Mouse (Mus musculus) lung, embryonic 15.5 days (tissue): ENCODE results near the gene 1500011B03Rik. TPM values are rescaled to one million over a fixed set of nuclear protein-coding genes. Genes with fewer than 3 reads are reported as not detected.

Experiments used
- ATAC-seq: fragments of 200-750 bp; cut with Nextera tagmentation; 2 replicates; pipeline ENCODE4 v1.8.0; 2017; ENCODE audit warnings: moderate number of reproducible peaks, borderline replicate concordance; ENCODE audit not compliant: low FRiP score, low TSS enrichment; ENCODE audit errors: extremely low read depth
- H3K27ac ChIP-seq: fragments of 300-500 bp; sonication (generic); 2 replicates; pipeline ENCODE4 v1.5.1; 2015; ENCODE audit warnings: moderate library complexity, mild to moderate bottlenecking, inconsistent platforms
- H3K27me3 ChIP-seq: fragments of 300-500 bp; sonication (generic); 2 replicates; pipeline ENCODE4 v1.6.1; 2015; ENCODE audit warnings: inconsistent platforms
- H3K36me3 ChIP-seq: fragments of 300-500 bp; sonication (generic); 2 replicates; pipeline ENCODE4 v1.6.1; 2015; ENCODE audit warnings: inconsistent platforms
- H3K4me1 ChIP-seq: fragments of 300-500 bp; sonication (generic); 2 replicates; pipeline ENCODE4 v1.6.1; 2015; ENCODE audit warnings: inconsistent platforms
- H3K4me2 ChIP-seq: fragments of 300-500 bp; sonication (generic); 2 replicates; pipeline ENCODE4 v1.6.1; 2015; ENCODE audit warnings: inconsistent platforms, mild to moderate bottlenecking, moderate library complexity
- H3K4me3 ChIP-seq: fragments of 300-500 bp; sonication (generic); 2 replicates; pipeline ENCODE4 v1.5.1; 2015; ENCODE audit warnings: mild to moderate bottlenecking, inconsistent platforms
- H3K9ac ChIP-seq: fragments of 300-500 bp; sonication (generic); 2 replicates; pipeline ENCODE4 v1.6.1; 2015; ENCODE audit warnings: inconsistent platforms
- H3K9me3 ChIP-seq: fragments of 300-500 bp; sonication (generic); 2 replicates; pipeline ENCODE4 v1.6.1; 2016; ENCODE audit warnings: inconsistent platforms
- WGBS: fragments of 180-500 bp; shearing (Covaris S2); methylation state at CpG from one replicate; pipeline ENCODE4 v1.1.7; 2015; 5-methylcytosine and 5-hydroxymethylcytosine counted together
- polyA plus RNA-seq: library from polyadenylated mRNA; unstranded; fragments of >200 nt; fragmentation: Nextera tagmentation; extraction: Ambion mirVana; gene quantifications from 2 replicates; pipeline ENCODE4 v1.2.1, GENCODE M21; 2015

1500011B03Rik gene
- polyA plus RNA-seq, 1 experiment from 2014 or later: 76.5 TPM

DNA sequence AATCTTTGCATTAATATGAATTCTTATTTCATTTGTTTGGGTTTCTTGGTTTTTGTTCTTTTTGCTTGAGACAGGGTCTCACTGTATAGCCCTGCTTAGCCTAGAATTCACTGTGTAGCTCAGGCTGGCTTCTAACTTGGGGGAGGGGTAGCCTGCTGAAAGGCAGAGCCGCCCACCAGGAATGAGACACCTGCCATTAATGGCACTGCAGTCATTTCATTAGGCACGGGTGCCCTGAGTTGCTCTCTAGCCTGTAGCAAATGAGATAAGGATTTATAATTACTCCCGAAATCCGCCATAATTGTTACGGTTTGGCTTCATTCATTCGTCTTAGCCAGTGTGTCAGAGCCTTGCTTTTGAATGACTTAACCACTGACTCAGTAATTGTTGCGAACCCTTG is 47.1 kb downstream of the 1500011B03Rik start:
- peak overlapping the region; percentile 98 for H3K4me3 ChIP-seq
- peak overlapping the region; percentile 79 for H3K4me2 ChIP-seq
- no peaks in the 10 kb centered on the region for H3K9me3 ChIP-seq
- no peak for ATAC-seq
- H3K4me1 ChIP-seq: peaks cover 38% of the 10 kb centered on the region
- peak overlapping the region; percentile 91; the same call in 1 of the 2 replicates for H3K9ac ChIP-seq
- H3K27ac ChIP-seq: no peak overlapping the region
- WGBS: 70% methylated on average over 7 of the region's 7 CpGs
- no peaks in the 10 kb centered on the region for H3K36me3 ChIP-seq
- H3K27me3 ChIP-seq: no peaks in the 10 kb centered on the region

DNA sequence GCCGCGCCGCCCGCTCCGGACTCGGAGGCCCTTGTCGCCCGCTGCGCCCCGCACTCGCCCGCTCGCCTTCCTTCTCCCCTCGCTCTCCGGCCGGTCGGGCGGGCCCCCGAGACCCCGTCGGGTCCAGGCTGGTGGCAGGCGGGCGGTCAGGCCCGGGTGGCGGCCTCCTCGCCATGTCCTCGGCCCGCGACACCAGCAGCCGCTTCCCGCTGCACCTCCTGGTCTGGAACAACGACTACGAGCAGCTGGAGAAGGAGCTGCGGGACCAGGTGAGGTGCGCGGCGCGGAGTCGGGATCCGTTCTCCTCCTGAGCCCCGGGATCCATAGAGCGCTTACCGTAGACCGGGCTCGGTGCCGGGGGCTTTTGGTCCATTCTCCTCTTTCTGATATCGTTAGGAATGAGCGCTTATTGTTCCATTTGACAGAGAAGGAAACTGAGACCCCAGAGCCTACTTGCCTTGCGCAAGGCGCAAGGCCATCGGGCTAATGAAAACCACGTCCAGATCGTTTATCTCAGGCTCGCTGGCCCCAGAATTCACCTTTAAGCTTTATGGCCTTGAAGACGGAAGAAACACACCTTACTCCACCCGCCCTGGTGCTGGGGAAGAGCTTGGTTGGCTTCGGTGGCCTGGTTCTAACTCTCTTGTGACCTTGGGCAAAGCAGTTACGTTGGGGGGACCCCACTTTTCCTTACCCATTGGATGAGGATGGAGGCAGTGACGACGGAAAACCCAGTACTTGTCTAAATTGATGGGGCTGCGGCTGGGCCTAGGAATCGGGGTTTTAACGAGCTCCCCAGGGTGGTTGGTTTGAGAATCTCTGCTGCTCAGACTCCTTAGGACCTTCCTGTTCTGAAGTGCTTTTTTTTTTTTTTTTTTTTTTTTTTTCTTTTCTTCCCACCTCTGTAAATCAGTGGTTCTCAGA is 48.0 kb downstream of the 1500011B03Rik start, which contains the start of gene Git2:
Gene Git2, minus strand, starts transcription at position 462 of the 924 bp plus-strand sequence.
- peak within 1 kb of the TSS; percentile 79 for H3K4me2 ChIP-seq
- H3K4me3 ChIP-seq: peak within 1 kb of the TSS; percentile 98
- peaks cover 42% of the 10 kb centered on the region for H3K4me1 ChIP-seq
- H3K9ac ChIP-seq: peak within 1 kb of the TSS; percentile 91
- H3K9me3 ChIP-seq: no peaks in the 10 kb centered on the region
- peak within 1 kb of the TSS; percentile 93 for H3K27ac ChIP-seq
- WGBS: under 1% methylated on average over 62 of the region's 63 CpGs
- no peaks in the 10 kb centered on the region for H3K27me3 ChIP-seq
- H3K36me3 ChIP-seq: no peaks in the 10 kb centered on the region
- no peak; the same call in 1 of the 2 replicates for ATAC-seq

DNA sequence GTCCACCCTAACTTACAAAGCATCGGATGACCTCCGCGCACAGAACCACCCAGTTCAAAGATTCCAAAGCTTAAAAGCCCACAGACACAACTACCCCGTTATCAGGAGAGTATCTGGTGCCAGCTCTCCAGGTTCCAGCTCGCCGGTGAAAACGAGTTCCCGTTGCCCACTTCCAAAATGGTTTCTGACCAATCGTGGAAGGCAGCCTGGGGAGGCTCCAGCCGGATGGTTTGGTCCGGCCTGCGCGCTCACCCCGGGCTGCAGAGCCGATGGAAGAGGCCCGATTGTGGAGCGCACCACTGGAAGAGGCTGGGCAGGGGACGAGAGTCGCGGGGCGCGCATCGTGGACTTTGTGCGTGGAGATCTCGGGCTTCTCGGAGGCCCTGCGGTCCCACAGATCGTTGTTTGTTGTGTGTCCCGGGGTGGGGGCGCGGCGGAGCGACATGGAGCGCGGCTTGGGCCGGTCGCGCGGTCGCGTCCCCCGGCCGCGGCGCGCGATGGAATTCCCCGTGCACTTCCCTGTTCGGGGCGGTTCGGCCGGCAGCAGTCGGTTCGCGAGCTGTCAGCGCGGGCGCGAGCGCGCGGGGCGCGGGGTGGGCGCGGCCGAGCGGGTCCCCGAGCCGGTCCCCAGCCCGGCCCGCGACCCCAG is 48.7 kb downstream of the 1500011B03Rik start, which contains the start of gene Ankrd13a:
Gene Ankrd13a, plus strand, starts transcription at position 275 of the 649 bp plus-strand sequence.
- H3K9me3 ChIP-seq: no peaks in the 10 kb centered on the region
- under 1% methylated on average over 51 of the region's 73 CpGs for WGBS
- H3K27ac ChIP-seq: peak within 1 kb of the TSS; percentile 93
- H3K4me1 ChIP-seq: peaks cover 41% of the 10 kb centered on the region
- H3K36me3 ChIP-seq: no peaks in the 10 kb centered on the region
- no peaks in the 10 kb centered on the region for H3K27me3 ChIP-seq
- peak within 1 kb of the TSS; percentile 91 for H3K9ac ChIP-seq
- ATAC-seq: peak; percentile 85
- H3K4me3 ChIP-seq: peak within 1 kb of the TSS; percentile 98
- H3K4me2 ChIP-seq: peak within 1 kb of the TSS; percentile 79

DNA sequence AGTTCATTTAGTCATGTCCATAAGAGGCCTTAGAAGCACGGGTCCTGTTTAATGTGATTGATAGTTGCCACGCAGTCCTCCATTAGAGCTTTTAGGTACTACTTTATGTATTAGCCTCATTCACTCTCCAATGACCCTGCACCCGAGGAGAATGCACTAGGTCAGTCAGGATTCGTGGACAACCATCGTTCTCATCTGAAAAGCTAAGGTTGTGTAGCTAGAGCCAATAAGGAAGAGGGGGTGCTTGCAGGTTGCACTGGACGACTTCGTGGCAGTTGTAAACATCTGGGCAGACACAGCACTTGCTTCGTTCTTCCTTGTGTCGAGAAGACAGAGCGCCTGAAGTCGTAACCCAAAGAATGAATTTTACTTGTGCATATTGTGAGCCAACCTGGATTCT is 49.5 kb downstream of the 1500011B03Rik start:
- Histone ChIP-seq H3K4me3 (peak overlapping the region; percentile 98), H3K4me1 (peaks cover 40% of the 10 kb centered on the region), H3K27me3 (no peaks in the 10 kb centered on the region), H3K9ac (peak overlapping the region; percentile 91), H3K9me3 (no peaks in the 10 kb centered on the region), H3K36me3 (no peaks in the 10 kb centered on the region), H3K27ac (peak overlapping the region; percentile 93), H3K4me2 (peak overlapping the region; percentile 79)
- no peak; the same call in 1 of the 2 replicates for ATAC-seq
- WGBS: 1% methylated on average over 11 of the region's 11 CpGs

DNA sequence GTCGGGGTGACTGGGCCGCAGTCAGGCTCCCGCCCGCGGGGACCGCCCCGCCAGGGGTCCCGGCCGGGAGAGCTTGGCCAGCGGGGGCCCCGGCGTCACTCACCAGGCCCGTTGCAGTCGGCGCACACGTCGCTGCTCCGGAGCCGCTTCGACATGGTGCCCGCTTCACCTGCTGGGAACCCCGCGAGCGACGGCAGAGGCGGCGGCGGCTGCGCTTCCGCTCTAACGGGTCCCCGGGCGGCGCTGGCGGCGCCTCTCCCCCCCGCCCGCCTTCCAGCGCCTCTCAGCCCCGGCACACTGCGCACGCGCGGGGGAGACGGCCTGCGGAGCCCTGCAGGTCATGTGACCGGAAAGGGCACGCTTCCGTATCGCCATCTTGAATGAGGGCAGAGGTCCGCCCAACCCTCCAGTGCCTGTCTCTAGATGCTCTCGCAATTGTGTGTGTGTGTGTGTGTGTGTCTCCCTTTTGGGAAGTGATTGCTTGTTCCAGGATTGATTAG is 50.0 kb downstream of the 1500011B03Rik start:
- H3K27me3 ChIP-seq: no peaks in the 10 kb centered on the region
- no peaks in the 10 kb centered on the region for H3K9me3 ChIP-seq
- WGBS: 0% methylated on average over 45 of the region's 52 CpGs
- H3K36me3 ChIP-seq: no peaks in the 10 kb centered on the region
- peak overlapping the region; percentile 98 for H3K4me3 ChIP-seq
- peak overlapping the region; percentile 93 for H3K27ac ChIP-seq
- H3K4me1 ChIP-seq: peaks cover 35% of the 10 kb centered on the region
- H3K9ac ChIP-seq: peak overlapping the region; percentile 91
- peak overlapping the region; percentile 79 for H3K4me2 ChIP-seq
- peak; percentile 86 for ATAC-seq

DNA sequence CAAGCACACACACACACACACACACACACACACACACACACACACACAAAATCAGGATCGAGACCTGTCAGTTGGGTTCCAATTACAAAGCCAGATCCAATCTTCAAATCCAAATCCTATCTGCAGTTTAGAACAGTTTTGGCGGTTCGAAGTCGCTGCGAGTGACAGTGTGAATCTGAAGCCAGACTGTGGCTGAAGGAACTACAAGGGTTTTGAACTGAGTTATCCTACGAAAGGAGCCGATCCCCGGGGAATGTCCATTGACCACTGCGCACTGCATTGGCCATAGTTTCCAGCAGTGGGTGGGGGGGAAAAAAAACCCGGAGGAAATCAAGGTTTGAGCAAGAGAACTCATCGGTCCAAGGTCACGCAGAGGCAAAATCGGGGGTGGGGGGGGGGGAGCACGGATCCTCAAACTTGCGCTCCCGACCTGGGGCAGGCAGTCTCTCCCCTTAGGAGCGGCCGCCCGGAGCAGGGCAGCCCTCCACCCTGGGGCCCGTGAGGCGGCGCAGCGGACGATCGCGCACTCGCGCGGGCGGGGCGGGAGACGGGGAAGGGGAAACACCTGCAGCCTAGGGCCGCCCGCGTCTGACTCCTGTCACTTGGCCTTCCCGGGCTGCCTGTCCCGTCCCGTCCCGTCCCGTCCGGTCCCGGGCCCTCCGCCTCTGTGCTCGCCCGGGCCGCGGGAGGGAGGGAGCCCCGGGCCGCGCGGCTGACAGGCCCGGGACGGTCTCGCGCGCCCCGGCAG is 50.6 kb downstream of the 1500011B03Rik start:
- Histone ChIP-seq H3K36me3 (no peaks in the 10 kb centered on the region), H3K4me2 (peak overlapping the region; percentile 79), H3K4me1 (peaks cover 31% of the 10 kb centered on the region), H3K27me3 (no peaks in the 10 kb centered on the region), H3K4me3 (peak overlapping the region; percentile 98), H3K9me3 (no peaks in the 10 kb centered on the region), H3K9ac (peak overlapping the region; percentile 91), H3K27ac (peak overlapping the region; percentile 93)
- 2% methylated on average over 22 of the region's 57 CpGs for WGBS
- peak; percentile 58 for ATAC-seq

DNA sequence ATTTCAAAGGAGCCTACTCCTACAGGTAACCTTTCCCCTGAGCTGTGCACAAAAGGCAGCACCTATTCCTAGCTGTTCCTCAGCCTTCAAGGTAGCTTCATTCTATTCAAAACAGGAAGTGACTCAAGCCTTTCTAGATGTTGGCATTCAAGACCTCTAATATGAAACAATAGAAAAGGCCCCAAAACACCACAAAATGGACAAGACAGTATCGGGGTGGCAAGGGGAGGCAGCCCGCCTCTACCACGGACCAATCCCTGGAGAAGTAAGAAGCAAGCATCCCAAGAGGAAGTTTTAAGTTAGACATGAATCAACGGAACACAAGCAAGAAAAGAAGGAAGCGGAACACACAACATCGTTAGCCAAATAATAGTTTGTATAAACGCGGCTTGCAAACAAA is 51.5 kb downstream of the 1500011B03Rik start:
- no peak for ATAC-seq
- 68% methylated on average over 8 of the region's 8 CpGs for WGBS
- Histone ChIP-seq H3K27ac (0 out of 2 replicates have a peak overlapping the region, but pooled peaks have one; percentile 93), H3K4me3 (peak overlapping the region; percentile 98), H3K4me1 (peaks cover 31% of the 10 kb centered on the region), H3K4me2 (peak overlapping the region; percentile 79), H3K36me3 (no peaks in the 10 kb centered on the region), H3K9ac (no peak overlapping the region; the same call in 1 of the 2 replicates), H3K27me3 (no peaks in the 10 kb centered on the region), H3K9me3 (no peaks in the 10 kb centered on the region)

DNA sequence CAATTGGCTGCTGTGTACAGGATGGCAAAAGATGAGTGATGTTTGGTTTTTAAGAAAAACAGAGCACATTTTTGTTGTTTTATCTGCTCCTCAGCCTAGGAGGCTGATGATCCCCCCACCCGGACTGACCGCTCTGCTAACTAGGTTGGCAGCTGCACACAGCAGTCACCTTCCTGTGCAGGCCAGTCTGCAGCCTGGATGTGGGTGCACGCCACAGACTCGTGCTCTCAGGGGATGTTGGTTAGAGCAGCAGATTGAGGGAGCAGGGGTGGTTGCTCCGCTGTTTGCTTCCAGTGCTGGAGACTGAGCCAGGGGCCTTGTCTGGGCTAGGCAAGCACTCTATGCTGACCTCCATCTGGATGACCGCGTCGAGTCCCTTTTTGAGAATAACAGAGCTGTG is 53.5 kb downstream of the 1500011B03Rik start:
- Histone ChIP-seq H3K27me3 (no peaks in the 10 kb centered on the region), H3K9me3 (no peaks in the 10 kb centered on the region), H3K4me1 (peaks cover 19% of the 10 kb centered on the region), H3K9ac (no peak overlapping the region), H3K27ac (no peak overlapping the region), H3K4me2 (no peak overlapping the region), H3K4me3 (no peak overlapping the region), H3K36me3 (peaks cover 14% of the 10 kb centered on the region)
- WGBS: 91% methylated on average over 8 of the region's 8 CpGs
- ATAC-seq: no peak

DNA sequence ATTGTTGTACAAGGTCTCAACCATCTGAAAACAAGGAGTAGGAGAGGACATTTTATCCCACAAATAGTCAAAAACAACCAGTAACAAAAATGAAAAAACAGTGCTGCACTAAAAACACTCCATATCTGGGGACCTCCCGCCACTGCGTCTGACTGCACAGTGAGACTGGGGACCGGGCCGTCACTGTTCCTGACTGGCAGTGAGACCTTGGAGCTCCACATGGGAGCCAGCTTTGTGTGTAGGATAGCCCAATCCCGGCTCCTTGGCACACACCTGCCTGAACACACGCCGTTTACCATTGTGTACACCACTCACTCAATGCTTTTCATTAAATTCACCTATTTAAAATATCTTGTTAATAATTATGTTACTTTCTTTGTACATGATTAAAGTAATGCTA is 56.1 kb downstream of the 1500011B03Rik start:
- Histone ChIP-seq H3K4me1 (peaks cover 17% of the 10 kb centered on the region), H3K4me2 (no peak overlapping the region), H3K36me3 (peaks cover 36% of the 10 kb centered on the region), H3K9me3 (no peaks in the 10 kb centered on the region), H3K4me3 (no peak overlapping the region), H3K27ac (no peak overlapping the region), H3K27me3 (no peaks in the 10 kb centered on the region), H3K9ac (no peak overlapping the region)
- no peak for ATAC-seq
- 84% methylated on average over 7 of the region's 7 CpGs for WGBS

DNA sequence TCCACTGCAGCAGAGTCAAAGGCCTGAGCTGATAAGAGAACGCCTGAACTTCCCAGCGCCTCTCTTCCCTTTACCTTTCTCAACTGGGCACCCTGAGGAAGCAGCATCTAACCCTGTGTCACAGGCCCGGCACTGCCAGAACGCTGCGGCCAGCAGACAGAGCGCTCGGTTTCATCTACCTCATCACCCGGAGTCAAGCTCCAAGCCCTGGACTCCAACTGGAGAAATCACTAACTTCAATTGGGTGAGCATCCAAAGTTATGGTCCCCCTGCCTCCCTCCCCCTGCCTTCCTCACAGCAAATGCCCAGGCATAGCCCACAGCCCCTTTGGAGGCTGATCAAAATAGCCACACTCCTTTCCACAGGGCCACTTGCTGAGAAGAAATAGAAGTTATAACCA is 56.6 kb downstream of the 1500011B03Rik start:
- Histone ChIP-seq H3K4me2 (no peak overlapping the region), H3K27ac (no peak overlapping the region), H3K9ac (no peak overlapping the region), H3K36me3 (peaks cover 41% of the 10 kb centered on the region), H3K27me3 (no peaks in the 10 kb centered on the region), H3K4me1 (peaks cover 12% of the 10 kb centered on the region), H3K9me3 (no peaks in the 10 kb centered on the region), H3K4me3 (no peak overlapping the region)
- ATAC-seq: no peak
- 86% methylated on average over 8 of the region's 8 CpGs for WGBS
